Mouse (Mus musculus): ENCODE data around the gene Uqcrh.

Gene Uqcrh

DNA sequence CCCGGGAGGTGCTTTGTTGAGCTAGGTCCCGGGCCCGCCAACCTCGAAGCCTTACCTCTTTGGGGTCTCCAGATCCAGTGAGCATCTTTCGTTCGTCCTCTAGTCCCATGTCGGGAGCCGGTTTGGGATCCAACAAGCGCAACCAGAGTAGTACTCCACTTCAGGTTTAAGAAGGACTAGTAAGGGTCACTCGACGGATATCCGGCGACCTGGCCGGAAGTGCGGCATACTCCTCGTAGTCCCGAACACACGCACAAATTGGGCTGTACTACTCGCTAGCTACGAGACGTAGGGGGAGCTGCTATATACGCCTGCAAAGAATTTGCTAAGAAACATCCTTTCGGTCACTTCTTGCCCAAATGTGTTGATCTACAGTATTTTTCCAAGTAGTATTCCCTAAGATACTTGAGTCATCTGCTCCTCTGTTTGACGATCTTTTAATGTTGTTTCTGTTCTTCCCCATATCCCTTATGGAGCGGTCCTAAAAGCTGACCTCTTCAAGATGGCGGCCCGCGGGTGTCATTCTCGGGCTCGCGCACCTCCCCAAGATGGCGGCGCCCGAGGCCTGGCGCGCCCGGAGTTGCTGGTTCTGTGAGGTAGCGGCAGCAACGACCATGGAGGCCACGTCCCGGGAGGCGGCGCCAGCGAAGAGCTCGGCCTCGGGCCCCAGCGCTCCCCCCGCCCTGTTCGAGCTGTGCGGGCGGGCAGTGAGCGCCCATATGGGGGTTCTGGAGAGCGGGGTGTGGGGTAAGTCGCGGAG lies at the start of gene Uqcrh, which contains the start of gene Lrrc41:
Uqcrh (minus strand) TSS at position 211 of the 760 bp plus-strand sequence.
Lrrc41 (plus strand) TSS at position 409 of the 760 bp plus-strand sequence.
- peak; percentile 96 for DNase-seq

- DNase-seq = peak; percentile 93
Observed at GRCm38 (mm10) chr4:116123602-116124519, 49.0 kb upstream of the Uqcrh start, which contains the start of the genes Rad54l and Pomgnt1. Rad54l (minus strand) TSS chr4:116123690. Pomgnt1 (plus strand) TSS chr4:116123840.

DNA sequence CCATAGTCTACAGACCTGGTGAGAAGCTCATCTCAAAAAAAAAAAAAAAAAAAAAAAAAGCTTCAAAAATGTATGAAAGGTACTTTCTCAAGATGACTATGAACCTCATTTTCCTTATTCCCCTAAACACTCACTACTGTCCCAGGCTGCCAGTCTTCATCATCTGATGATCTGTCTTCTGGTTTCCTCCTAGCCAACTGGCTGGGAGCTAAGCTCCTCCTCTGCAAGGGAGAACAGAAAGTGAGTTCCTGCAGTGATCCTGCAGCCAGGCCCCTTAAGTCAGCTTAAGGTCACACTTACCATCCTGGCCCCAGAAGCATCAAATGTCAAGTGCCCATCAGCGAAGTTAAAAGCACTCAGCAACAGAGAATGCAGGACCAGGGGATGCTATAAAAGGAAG lies 47.9 kb upstream of the Uqcrh start:
- DNase-seq = no peak

DNA sequence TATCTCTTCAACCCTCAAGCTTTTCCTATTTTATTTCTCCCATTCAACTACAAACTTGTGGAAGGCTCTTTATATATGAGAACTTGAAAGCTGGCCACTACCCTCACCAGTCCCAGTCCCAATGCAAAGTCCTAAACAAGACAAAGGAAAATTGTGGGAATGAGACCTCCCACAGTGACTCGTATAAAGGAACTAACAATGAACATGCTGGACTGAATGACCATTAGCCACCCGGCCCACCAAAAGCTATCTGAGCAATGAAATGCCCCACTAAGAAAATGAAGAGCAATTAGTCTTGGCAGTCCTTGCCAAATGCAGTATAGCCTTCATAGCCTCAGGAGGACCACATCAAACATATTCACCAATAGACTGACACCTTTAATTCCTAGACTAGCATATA lies 36.6 kb upstream of the Uqcrh start:
- DNase-seq = no peak

- DNase-seq = no peak
Observed at GRCm38 (mm10) chr4:116110695-116111094, 35.8 kb upstream of the Uqcrh start.

DNA sequence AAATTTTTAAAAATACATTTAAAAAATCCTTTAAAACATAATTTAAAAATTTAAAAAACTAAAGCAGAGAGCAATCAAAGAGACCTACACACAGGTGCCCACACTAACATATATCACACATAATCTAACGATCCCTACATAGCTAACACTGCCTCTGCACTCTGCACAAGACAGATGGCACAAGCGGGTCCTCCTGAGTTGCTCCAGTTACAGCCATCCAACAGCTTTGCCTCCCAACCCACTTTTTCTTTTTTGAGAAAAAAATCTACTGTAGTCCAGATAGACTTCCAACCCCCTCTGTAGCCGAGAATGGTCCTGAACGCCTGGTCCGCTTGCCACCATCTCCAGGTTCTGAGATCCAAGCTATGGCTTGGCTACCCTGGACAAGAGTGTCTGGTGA lies 30.4 kb upstream of the Uqcrh start:
- DNase-seq = no peak

DNA sequence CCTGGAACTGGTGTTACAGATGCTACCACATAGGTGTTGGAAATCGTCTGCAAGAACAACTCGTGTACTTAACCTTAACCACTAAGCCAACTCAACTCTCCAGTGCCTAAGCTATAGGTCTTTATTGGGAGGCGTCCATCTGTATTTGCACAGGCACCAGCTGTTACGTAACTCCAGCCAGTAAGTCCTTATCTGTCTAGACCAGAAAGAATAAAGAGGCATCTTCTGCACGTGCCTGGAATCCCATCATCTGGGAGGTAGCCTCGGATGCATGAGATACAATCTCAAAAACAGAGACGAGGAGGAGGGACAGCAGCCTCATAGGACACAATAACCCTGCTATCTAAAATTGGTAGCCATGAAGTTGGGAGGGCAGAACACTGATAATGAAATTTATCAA lies 26.1 kb upstream of the Uqcrh start:
- DNase-seq = no peak

DNA sequence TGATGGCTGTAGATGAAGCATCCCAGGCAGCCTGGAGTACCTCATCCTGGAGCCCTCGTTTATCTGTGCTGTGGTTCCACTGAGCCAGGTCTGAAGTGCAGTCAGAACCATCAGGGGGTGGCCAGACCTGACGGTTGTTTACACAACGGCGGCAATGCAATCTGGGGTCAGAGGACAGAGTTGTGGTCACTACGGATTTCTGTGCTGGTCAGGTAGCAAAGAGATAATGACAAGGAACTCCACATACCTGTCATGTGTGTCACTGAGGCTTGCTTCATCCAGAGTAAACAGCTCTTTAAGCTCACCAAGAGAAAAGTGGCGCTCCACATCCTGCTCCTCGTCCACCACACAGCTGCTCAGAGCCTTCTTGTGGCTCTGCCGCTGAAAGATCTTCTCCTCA lies 22.3 kb upstream of the Uqcrh start:
- DNase-seq = no peak

- no peak for DNase-seq
Observed at GRCm38 (mm10) chr4:116096291-116096690, 21.4 kb upstream of the Uqcrh start.

GRCm38 (mm10) chr4:116088510-116089249 lies 13.8 kb upstream of the Uqcrh start:
- DNase-seq = no peak

DNA sequence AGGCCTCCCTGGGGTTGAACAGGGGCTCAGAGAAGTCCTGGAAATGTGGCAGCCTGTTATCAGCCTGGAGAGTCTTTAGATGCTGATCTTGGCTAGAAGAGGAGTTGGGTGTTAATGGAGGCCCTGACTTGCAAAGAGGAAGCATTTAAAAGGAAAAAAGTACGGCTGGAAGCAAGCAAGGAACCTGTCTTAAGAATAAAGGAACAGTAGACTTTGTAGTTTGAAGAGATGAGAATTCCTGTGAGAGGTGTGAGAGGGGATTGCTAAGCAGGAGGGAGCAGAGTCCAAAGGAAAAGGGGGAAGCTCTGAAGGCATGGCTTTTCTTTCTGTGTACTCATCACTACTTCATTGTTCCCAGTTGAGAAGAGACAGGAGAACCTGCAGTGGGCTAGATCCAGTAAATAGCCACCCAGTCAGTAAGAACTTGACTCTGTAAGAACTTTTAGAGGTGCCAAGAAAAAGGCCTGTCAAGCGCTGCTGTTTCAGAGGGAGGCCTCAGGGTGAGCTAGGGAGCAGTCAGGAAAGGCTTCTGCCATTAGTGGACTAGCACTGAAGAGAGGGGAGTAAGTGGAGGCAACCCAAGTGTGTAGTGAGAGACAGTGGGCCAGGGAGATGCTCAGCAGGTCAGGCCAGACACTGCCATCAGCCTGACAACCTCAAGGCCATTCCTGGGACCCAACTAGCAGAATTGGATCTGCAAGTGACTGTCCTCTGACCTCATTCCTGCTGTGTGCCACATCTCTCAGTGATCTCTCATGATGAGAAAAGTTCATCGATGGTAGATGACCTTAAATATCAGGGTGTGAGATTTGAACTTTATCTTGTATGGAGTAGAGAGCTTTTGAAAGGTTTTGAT lies 2.6 kb upstream of the Uqcrh start:
- no peak for DNase-seq

DNA sequence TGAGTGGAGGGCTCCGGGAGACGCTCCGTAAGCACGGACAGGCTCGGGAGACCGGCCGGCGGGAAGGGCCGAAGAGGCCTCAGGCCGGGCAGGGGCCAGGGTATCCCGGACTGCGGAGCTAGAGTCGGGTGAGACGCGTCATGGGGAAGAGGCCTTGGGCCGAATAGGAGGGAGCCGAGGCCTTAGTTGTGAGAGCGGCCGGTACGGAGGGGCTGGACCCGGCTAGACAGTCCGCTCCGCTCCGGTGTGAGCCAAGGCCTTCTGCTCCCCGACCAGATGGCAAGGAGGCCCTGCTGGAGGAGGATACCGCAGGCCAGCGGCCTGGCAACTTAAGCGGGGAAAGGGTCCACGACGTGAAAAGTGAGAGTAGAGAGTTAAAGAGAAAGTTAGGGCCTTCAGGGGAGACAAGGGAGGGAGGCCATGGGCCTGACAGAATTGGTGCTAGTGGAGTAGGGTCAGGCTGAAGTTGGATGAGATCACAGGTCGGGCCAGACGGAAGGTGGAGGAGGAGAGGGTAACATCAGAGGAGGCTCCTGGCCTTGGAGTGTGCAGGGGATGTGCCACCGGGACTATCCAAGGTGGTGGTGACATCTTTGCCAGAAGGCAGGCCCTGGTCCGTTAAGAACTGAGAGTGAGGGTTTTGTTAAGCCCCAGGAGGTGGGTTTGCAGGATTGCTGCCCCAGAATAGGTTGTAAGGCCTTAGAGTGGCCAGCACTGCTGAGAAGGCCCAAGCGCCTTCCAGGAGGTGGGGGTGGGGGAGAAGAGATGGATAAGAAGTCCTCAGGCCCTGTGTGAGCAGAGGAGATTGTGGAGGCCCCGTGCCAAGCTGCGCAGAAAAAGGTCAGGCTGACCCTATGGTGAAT lies 1.7 kb upstream of the Uqcrh start:
- DNase-seq = peak; percentile 24

DNA sequence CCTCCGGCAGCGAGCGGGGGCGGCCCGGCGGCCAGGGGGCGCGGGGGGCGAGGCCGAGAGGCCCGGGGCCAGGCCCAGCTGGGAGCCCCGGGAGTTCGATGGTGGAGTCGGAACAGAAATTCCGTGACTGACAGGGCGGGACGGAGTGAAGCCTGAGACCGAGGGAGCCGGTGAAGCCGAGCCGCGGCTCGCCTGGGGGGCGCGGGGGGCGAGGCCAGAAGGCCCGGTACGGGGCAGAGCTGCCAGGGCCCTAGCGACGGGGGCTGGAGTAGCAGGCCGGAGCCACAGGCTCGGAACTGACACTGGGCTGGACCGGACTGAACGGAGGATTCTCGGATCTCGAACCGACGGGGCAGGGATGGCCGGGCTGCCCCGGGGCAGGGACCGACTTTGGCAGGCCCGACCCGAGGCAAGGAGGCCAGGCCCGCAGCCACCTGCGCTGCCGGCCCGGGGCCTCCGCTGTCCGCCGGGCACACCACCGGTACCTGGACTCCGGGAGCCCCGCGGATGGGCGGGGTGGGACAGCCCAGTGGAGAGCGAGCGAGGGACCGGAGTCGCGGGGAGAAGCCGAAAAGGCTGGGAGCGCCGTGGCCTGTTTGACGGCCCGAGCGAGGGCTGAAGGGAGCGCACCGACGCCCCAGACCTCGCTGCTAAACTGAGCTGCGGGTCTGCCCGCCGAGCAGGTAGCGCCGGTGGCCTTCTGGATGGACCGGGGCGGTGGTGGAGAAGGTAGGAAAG lies 929 bp upstream of the Uqcrh start:
- DNase-seq = peak; percentile 71

GRCm38 (mm10) chr4:116074145-116074675 lies 661 bp downstream of the Uqcrh start:
- peak; percentile 38 for DNase-seq

- peak; percentile 44 for DNase-seq
Observed at GRCm38 (mm10) chr4:116073146-116073545, 1.7 kb downstream of the Uqcrh start.

GRCm38 (mm10) chr4:116070116-116070515 lies 4.8 kb downstream of the Uqcrh start:
- peak; percentile 25 for DNase-seq

DNA sequence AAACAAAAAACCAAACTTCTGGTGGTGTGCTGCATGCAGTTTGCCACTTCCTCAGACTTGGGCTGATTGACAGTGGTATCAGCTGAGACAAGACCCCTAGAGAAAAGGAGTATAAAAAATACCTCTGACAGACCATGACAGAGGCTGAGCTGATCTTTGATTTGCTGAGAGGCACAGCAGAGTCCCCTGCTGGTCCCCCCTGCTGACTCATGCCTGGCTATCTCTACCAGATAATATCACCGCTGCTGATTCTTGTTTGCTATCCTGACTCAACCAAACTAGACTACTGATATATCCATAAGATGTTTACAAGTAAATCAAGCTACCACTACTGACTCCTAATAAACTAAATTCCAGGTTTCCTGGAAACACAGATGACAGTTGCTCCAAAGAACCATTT lies 11.0 kb downstream of the Uqcrh start:
- no peak for DNase-seq

- no peak for DNase-seq
Observed at GRCm38 (mm10) chr4:116059012-116059726, 15.7 kb downstream of the Uqcrh start.

GRCm38 (mm10) chr4:116057559-116057958 lies 17.3 kb downstream of the Uqcrh start:
- no peak for DNase-seq

Measured in lung, postnatal 36 days (tissue).